Mouse (Mus musculus): ENCODE measurements around the gene Gm21746.
"Not testable (repeated sequence)": the region's sequence is repeated elsewhere in the genome, so short reads cannot be mapped to it uniquely, and the experiment has no call there.

Gm21746 gene

GRCm38 (mm10) chrY:6237895-6238294, at the start of gene Gm21746:
Gene Gm21746 (minus strand): TSS chrY:6237995.
- not testable (repeated sequence) for DNase-seq (ENCODE audit: low read depth, low spot score)

- not testable (repeated sequence) for DNase-seq (ENCODE audit: low read depth, low spot score)
These were observed 29.0 kb upstream of the Gm21746 start, which contains the start of gene Gm20873 for GRCm38 (mm10) chrY:6266798-6267197. Gene Gm20873 (plus strand): TSS chrY:6267098.

Data from retina, postnatal 7 days (tissue).